Mouse (Mus musculus) mature B cell (primary cell): ENCODE data around the gene Gtf2ird1.
"Not testable (repeated sequence)": the region's sequence is repeated elsewhere in the genome, so short reads cannot be mapped to it uniquely, and the experiment has no call there.

Source experiments
- in situ Hi-C: fragments of 300-500 bp; cut with MboI; formaldehyde crosslinking; loops from 2 replicates; pipeline ENCODE4 v1.14.3; 2019

The Gtf2ird1 gene

GRCm38 (mm10) chr5:134456503-134456962 lies at the start of gene Gtf2ird1:
TSS of gene Gtf2ird1 (minus strand) at chr5:134456716.
- in situ Hi-C loops: no loop called here

- in situ Hi-C loops: loop anchor here (5.0 to 25.0 kb wide), 2 partner anchors 106 to 201 kb away; partner anchors contain the start of gene Lat2
Observed at GRCm38 (mm10) chr5:134505810-134506292, 49.3 kb upstream of the Gtf2ird1 start.

DNA sequence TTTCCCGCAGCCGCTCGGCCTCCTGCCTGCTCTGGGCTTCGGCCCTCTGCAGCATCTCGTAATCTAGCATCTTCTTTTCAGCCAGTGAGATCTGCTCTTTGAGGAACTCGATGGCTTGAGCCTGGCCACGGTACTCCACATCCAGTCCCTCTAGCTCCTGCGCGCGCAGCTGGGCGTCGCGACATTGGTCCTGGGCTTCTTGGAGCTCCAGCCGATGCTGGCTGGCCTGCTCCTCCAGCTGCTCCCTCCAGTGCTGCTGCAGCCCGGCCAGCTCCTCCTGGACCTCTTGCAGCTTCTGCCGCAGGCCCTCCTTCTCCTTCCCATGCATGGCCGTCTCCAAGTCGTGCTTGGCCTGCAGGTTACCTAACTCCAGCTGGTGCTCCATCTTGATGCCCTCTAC lies 46.1 kb upstream of the Gtf2ird1 start:
- in situ Hi-C loops: loop anchor here (25.0 kb wide), 1 partner anchor 110 kb away; the partner anchor contains the start of gene Lat2

- in situ Hi-C loops: loop anchor here (25.0 kb wide), 1 partner anchor 111 kb away; the partner anchor contains the start of gene Lat2
Observed at GRCm38 (mm10) chr5:134501453-134501852, 44.9 kb upstream of the Gtf2ird1 start.

DNA sequence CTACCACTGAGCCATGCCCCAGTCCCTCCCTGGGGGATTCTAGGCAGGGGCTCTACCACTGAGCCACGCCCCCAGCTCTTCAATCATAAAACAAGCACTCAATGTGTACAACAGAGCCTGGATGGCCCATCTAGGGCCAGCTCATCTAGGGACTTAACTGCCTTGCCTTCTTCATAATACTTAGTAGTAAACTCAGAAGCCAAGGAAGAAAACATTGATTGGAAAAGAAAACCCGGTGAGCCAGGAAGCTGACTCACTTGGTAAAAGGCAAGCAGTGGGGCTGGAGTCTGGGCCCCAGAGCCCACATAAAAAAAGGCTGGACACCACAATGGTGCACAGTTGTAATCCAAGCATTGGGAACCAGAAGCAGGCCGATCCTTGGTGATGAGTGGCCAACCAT lies 44.2 kb upstream of the Gtf2ird1 start:
- in situ Hi-C loops: loop anchor here (25.0 kb wide), 1 partner anchor 112 kb away; the partner anchor contains the start of gene Lat2

DNA sequence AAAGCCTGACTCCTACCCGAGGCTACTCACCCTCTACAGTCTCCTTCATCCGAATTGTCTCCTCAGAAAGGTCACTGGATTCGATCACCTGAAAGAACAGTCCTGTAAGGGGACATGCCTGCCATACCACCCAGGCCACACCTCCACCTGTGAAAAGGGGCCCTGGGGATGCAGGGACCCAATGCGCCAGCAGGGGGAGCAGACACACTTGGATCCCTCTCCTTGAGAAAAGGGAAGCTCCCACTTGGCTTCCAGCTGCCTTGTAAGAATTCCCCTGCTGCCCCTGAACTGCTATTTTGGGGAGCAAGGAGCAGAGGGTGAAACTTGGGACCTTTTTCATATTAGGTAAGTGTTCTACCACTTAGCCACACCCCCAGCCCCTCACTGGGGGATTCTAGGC lies 43.5 kb upstream of the Gtf2ird1 start:
- in situ Hi-C loops: loop anchor here (25.0 kb wide), 1 partner anchor 112 kb away; the partner anchor contains the start of gene Lat2

DNA sequence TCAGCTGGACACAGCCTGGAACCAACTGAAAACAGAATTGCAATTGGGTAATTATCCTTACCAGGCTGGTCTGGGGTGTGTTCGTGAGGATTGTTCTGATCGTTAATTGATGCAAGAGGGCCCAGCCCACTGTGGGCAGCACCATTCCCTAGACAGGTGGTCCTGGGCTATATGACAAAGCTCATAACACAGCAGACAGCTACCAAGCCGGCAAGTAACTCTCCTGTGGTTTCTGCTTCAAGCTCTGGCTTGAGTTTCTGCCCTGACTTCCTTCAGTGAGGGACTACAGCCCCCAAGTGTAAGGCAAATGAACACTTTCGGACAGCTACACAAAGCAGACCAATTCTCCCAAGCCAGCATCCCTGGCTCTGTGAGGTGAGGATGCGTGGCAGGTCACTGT lies 40.5 kb upstream of the Gtf2ird1 start:
- in situ Hi-C loops: loop anchor here (10.0 kb wide), 1 partner anchor 312 kb away; the partner anchor contains the start of gene Gtf2ird2

DNA sequence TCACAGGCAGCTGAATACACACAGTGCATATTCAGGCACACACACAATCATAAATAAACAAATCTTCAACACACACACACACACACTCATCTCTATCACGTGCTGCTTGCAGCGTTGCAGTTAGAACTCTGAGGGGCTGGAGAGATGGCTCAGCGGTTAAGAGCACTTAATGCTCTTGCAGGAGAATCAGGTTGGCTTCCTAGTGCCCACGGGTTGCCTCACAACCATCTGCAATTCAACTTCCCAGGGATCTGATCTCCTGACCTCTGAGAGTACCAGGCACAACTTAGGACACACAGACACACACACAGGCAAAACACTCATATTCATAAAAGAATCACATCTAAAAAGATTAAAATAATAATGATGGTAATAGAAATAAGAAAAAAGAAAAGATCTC lies 39.3 kb upstream of the Gtf2ird1 start:
- in situ Hi-C loops: loop anchor here (10.0 kb wide), 1 partner anchor 311 kb away; the partner anchor contains the start of gene Gtf2ird2

- in situ Hi-C loops: loop anchor here (10.0 kb wide), 1 partner anchor 309 kb away; the partner anchor contains the start of gene Gtf2ird2
Observed at GRCm38 (mm10) chr5:134494142-134494541, 37.6 kb upstream of the Gtf2ird1 start.

- in situ Hi-C loops: loop anchor here (10.0 kb wide), 1 partner anchor 308 kb away; the partner anchor contains the start of gene Gtf2ird2
Observed at GRCm38 (mm10) chr5:134492956-134493355, 36.4 kb upstream of the Gtf2ird1 start.

- in situ Hi-C loops: loop anchor here (10.0 kb wide), 1 partner anchor 307 kb away; the partner anchor contains the start of gene Gtf2ird2
Observed at GRCm38 (mm10) chr5:134491712-134492417, 35.3 kb upstream of the Gtf2ird1 start.

DNA sequence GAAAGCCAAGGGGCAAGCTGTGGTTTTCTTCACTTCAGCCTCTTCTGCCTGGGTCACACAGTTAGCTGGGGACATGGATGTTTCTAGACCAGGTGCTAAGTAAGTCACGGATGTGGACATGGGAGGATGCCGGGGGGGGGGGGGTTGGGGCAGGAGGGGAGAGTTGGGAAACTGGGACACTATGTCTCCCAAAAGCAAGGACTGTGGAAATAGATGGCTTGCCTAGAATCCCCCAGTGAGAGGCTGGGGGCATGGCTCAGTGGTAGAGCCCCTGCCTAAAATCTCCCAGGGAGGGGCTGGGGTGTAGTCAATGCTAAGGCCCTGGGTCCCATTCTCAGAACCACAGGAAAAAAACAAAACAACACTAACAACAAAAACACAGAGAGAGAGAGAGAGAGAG lies 34.7 kb upstream of the Gtf2ird1 start:
- in situ Hi-C loops: loop anchor here (10.0 kb wide), 1 partner anchor 306 kb away; the partner anchor contains the start of gene Gtf2ird2

DNA sequence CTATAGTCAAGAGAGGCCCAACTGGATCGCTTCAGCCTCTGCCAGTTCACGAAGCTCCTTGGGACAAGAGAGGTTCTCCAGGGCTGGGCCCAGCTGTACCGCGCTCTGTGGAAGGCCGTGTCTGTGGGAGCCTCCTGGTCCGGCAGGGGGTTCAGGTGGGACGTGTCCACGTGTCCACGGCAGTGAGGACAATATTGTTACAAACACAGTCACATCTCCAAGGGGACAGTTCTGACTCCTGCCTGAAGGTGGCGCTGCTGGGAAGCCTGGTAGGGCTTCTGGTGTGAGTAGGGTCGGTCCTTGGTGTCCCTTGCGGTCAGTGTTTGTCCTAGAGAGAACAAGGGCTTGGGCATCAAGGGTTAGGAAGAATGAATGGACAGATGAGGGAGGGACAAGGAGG lies 33.9 kb upstream of the Gtf2ird1 start:
- in situ Hi-C loops: loop anchor here (10.0 kb wide), 1 partner anchor 306 kb away; the partner anchor contains the start of gene Gtf2ird2

GRCm38 (mm10) chr5:134489583-134489982 lies 33.1 kb upstream of the Gtf2ird1 start:
- in situ Hi-C loops: no loop called here

DNA sequence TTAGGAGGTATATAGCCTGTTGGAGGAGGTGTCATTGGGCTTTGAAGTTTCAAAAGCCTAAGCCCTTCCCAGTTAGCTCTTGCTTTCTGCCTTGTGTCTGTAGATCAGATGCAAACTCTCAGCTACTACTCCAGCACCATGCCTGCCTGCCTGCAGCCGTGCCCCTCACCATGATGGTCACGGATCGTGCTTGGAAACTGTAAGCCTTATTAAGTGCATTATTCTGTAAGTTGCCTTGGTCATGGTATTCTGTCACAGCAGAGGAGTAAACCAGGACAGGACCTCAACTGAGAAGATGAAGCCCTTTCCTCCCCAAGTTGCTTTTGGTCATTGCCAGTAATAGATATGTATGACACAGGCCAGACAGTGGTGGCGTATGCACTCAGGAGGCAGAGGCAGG lies 32.1 kb upstream of the Gtf2ird1 start:
- in situ Hi-C loops: no loop called here

DNA sequence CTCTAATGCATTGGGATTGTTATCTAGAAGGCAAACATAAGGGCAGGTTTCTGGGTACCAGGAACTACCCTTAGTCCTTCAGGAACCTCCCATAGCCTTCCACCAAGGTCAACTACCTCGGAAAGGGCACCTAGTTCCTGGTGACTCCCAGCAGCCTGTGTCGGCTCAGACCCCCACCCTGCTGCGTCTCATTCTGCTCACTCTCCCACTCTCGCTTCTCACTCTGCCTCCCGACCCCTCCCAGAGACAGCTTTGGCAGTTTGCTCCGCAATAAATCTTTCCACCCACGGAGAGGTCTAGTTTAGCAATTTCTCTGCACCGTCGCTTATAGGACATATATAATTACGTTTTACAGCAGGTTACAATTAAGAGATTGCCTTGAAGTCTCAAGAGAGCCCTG lies 31.5 kb upstream of the Gtf2ird1 start:
- in situ Hi-C loops: no loop called here

DNA sequence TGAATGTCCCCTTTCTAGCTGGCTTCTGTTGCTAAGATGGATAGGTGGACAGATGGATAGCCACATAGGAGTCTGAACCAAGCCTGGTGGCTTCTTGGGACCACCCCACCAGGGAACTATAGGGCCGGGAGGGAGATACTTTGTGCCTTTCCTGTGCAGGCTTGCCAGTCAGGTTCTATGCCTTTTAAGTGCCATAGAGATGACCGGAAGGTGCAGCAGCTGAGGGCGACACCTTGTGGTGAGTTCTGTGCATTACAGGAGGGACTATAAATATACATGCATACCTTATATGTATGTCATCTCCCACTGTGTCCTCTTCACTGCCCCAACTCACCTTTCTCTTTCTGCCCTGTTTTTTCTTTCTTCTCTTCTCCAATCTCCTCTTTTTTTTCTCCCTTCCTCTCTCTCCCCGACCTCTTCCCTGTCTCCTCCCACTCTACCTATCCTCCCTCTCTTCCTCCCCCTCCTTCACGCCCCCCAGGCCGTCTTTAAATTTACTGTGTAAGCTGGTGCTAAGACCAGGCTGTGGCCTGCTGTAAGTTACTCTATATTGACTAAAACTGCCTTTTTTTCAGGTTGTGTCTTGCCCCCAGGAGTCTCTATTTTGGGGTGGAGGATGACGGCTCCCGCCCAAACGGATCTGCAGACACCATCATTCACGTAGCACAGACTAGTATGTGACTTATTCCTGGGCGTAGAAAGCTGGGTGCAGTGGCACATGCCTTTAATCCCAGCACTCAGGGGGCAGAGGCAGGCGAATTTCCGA lies 29.6 kb upstream of the Gtf2ird1 start:
- in situ Hi-C loops: no loop called here

DNA sequence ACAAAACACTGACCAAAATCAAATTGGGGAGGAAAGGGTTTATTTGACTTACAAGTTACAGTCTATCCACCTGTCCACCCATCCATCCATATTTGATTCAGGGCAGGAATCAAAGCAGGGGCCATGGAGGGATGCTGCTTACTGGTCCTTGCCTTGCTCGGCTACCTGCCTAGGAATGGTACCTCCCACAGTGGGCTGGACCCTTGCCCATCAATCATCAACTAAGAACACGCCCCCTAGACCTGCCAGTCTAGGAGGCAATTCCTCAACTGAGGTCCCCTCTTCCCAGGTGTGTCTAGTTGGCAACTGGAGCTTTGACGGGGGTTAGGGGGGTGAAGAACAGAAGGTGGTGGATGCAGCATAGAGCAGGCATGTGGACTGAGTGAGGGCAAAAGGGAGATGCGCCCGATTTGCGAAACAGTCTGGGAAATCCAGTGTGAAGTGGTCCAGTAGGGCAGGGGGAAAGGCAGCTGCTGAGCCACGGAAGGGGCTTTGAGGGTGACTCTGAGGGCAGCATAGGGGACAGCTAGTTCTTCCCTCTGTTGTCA lies 28.7 kb upstream of the Gtf2ird1 start:
- in situ Hi-C loops: no loop called here

GRCm38 (mm10) chr5:134483291-134483690 lies 26.8 kb upstream of the Gtf2ird1 start:
- in situ Hi-C loops: no loop called here

- in situ Hi-C loops: no loop called here
Observed at GRCm38 (mm10) chr5:134482331-134482730, 25.8 kb upstream of the Gtf2ird1 start.

- in situ Hi-C loops: not testable (repeated sequence)
Observed at GRCm38 (mm10) chr5:134478886-134479285, 22.4 kb upstream of the Gtf2ird1 start.

DNA sequence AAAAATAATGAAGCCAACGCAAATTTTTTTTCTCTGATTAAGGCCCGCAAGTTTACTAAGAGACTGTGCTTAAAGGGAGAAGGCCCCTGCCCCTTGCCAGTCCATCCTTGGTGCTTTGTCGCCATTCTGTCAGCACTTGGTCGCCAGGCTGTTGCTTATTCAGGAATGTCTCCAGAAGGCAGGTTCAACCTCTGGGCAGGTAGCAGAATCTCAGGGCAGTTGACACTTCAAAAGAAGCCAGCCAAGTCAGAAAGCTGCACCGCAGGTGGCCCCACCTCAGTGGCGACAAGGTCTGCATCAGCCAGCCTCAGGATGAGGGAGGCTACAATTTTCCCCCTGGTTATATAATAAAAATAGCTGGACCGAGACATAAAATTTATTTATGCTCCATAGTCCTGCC lies 19.2 kb upstream of the Gtf2ird1 start:
- in situ Hi-C loops: not testable (repeated sequence)
